Mouse (Mus musculus) bone marrow, adult 2 months (tissue): ENCODE measurements at regions not wholly inside any gene's neighbourhood (a gene's known extent, or its start where the extent isn't known, plus 50 kb on each side); places are given as distances from the start of the nearest gene placed in this dataset.
"Not testable (repeated sequence)": the region's sequence is repeated elsewhere in the genome, so short reads cannot be mapped to it uniquely, and the experiment has no call there.

Source experiments
- H3K27ac ChIP-seq: fragments of 200-500 bp; 2 replicates; pipeline ENCODE4 v1.5.1; 2012; ENCODE audit warnings: low read depth, mild to moderate bottlenecking, control low read depth, inconsistent platforms, low read length; ENCODE audit not compliant: control insufficient read depth, poor library complexity, insufficient read depth
- H3K4me1 ChIP-seq: fragments of 200-500 bp; 2 replicates; pipeline ENCODE4 v1.6.1; 2011; ENCODE audit warnings: low read length; ENCODE audit not compliant: control insufficient read depth, insufficient read depth
- H3K4me3 ChIP-seq: fragments of 200-500 bp; replicated peaks from 2 replicates; pipeline ENCODE3; 2011; ENCODE audit warnings: mild to moderate bottlenecking, low read depth, low read length, control low read depth; ENCODE audit not compliant: control insufficient read depth
- CTCF ChIP-seq: fragments of 200-500 bp; IDR thresholded peaks from 2 replicates; pipeline ENCODE4 v1.5.1; 2011; ENCODE audit warnings: low read length, control low read depth; ENCODE audit not compliant: control insufficient read depth, insufficient read depth
- POLR2A ChIP-seq: fragments of 200-500 bp; IDR thresholded peaks from 2 replicates; pipeline ENCODE4 v1.6.1; 2011; ENCODE audit warnings: low read depth, mild to moderate bottlenecking, control low read depth, low read length, borderline replicate concordance; ENCODE audit not compliant: control insufficient read depth
- WGBS: fragments of 180-500 bp; shearing (Covaris S2); methylation state at CpG from one replicate; pipeline ENCODE4 v1.1.7; 2018; 5-methylcytosine and 5-hydroxymethylcytosine counted together

DNA sequence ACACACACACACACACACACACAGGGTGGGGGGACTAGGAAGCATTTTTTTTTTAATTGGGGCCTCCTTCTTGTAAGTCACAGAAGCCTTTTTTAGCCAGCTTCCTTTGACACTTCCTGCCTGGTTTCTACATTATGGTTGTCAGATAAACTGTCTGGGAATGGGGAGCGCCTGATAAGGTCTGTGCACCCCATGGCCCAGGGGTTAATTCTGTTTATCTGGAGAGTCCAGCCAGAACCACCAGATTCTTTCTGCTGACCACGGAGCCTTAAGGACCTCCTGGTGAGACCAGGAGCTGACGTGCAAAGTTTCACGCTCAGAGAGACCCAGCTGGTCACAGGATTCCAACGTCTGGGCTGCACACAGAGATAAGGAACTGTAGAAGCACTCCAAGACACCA is 153.4 kb downstream of the Cand1 start:
- no peak for TF ChIP-seq CTCF
- no peak for TF ChIP-seq POLR2A
- 21% methylated on average over 5 of the region's 5 CpGs for WGBS
- no peak overlapping the region for H3K4me3 ChIP-seq
- H3K4me1 ChIP-seq = no peaks in the 10 kb centered on the region
- H3K27ac ChIP-seq = no peak overlapping the region

DNA sequence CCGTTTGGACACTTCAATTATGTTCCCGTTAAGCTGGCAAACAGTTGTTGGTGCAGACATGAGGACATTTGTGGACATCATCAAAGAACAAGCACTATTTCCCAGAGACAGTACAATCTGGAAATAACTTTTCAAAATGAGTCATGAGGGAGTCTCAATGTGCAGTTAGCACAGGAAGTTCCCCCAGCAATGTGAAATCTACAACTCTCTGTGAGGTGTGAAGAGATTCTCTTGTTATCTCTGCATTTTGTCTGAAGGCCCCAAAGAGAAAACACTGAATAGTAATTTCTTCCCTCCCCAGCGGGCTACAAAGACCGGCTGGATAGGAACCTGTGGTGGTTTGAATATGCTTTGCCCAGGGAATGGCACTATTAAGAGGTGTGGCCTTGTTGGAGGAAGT is 156.4 kb downstream of the Cand1 start:
- Histone ChIP-seq H3K4me3 (no peak overlapping the region), H3K4me1 (no peaks in the 10 kb centered on the region), H3K27ac (no peak overlapping the region)
- TF ChIP-seq CTCF (no peak), POLR2A (no peak)
- WGBS = 61% methylated on average over 4 of the region's 4 CpGs

DNA sequence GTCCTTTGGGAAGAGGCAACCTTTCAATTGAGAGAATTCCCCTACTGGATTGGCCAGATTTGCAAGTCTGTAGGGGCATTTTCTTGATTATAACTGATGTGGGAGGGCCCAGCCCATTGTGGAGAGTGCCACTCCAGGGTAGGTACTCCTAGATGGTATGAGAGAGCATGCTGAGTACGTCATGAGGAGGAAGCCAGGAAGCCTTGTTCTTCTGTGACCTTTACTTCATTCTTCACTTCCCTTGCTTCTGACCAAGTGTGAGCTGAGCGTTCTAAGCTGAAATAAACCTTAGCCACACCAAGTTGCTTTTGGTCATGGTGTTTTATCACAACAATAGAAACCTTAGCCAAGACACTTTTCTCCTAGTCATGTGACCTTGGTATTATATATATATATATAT is 157.0 kb downstream of the Cand1 start:
- H3K4me1 ChIP-seq = no peaks in the 10 kb centered on the region
- no peak for TF ChIP-seq CTCF
- WGBS = 67% methylated on average over 2 of the region's 2 CpGs

DNA sequence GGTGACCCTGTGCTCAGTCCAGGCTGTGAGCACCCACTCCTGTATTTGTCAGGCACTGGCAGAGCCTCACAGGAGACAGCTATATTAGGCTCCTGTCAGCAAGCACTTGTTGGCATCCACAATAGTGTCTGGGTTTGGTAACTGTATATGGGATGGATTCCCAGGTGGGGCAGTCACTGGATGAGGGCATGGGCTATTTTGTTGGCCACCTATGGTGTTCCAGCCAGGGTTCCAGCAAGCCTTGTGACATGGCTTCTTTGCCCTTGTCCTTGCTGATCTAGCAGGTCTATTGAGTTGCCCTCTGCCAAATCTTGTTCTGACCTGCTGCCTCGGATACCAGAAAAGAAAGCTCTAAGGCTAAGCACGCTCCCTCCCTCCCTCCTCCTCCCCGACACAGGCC is 158.1 kb downstream of the Cand1 start:
- not testable (repeated sequence) for H3K4me1 ChIP-seq
- WGBS = 80% methylated on average over 3 of the region's 3 CpGs

More for the DNA sequence above, 157.0 kb downstream of the Cand1 start:
- H3K27ac ChIP-seq = no peak overlapping the region
- H3K4me3 ChIP-seq = no peak overlapping the region

DNA sequence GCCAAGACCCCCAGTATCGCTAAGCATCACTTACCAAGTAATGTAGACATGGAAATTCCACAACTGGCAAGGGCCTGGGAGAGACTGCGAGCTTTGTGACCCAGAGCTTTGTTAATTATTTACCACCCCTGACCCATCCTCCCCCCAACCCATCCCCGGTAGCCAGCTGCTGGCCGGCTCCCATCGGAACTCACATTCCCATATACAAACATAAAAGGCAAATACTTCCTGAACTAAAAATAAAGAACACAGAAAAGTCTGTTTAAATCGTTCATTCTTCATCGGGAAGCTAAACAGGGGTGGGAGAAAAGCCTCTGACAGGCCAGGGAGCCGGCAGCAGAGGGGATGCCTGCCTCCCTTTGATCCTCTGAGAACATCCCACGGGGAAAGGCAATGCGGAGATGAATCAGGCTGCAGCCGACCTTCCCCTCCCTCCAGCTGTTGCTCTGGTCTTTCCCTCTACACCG is 163.7 kb downstream of the Cand1 start:
- Histone ChIP-seq H3K27ac (no peak overlapping the region), H3K4me1 (no peaks in the 10 kb centered on the region), H3K4me3 (no peak overlapping the region)
- TF ChIP-seq CTCF (no peak), POLR2A (no peak)
- WGBS = 79% methylated on average over 12 of the region's 12 CpGs

More for the DNA sequence above, 158.1 kb downstream of the Cand1 start:
- not testable (repeated sequence) for H3K4me3 ChIP-seq, H3K27ac ChIP-seq

DNA sequence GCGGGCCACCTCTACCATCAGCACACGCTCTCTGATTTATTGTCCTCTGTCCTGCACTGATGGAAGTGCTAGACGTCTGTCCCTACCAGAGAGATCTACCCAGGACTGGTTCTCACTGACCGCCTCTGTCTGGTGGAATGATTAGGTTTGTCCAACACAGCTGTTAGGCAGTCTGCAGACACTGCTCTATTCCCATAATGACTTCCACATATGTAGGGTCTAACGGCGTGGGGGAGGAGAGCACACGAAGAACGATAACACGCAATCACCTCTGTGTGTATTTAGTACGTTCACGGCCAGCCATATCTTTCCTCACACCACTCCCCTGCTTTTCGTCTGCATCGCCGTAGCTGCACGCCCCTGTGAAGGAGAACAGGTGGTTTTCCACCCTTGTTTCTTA is 165.0 kb downstream of the Cand1 start:
- Histone ChIP-seq H3K4me1 (no peaks in the 10 kb centered on the region), H3K27ac (no peak overlapping the region), H3K4me3 (no peak overlapping the region)
- 81% methylated on average over 15 of the region's 15 CpGs for WGBS
- TF ChIP-seq POLR2A (no peak), CTCF (no peak)

DNA sequence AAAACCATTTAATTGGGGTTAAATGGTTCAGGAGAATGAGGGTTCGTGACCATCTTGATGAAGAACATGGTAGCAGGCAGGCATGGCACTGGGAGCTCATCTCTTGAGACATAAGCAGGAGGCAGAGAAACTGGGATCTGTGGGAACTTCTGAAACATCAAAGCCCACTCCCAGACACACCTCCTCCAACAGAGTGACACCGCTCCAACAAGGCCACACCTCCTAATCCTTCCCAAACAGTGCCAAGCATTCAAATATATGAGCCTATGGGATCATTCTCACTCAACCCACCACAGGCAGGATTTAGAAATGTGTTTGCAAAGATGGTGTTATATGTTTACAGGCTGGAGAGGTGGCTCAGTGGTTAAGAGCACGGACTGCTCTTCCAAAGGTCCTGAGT is 165.9 kb downstream of the Cand1 start:
- no peaks in the 10 kb centered on the region for H3K4me1 ChIP-seq
- no peak overlapping the region for H3K27ac ChIP-seq
- 82% methylated on average over 3 of the region's 3 CpGs for WGBS
- H3K4me3 ChIP-seq = no peak overlapping the region
- no peak for TF ChIP-seq CTCF

DNA sequence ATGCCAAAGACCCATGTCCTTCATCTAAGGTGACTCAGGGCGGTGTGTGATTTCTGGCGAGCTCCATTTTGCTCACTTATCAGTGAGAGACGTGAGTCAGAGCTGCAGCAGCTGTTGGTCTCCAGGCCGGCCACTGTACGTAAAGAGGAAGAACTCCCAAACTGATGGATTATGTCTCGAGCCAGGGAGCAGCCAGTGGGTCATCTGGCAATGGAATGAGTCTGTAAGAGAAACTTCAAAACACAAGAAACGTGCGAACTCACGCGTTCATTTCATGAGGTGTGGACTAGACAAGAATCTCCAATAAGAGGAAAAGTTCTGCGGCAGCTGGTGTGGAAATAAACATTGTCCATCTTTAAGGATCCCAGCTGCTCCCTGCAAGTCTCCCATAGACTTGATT is 170.4 kb downstream of the Cand1 start:
- WGBS = 83% methylated on average over 11 of the region's 11 CpGs
- no peak overlapping the region for H3K27ac ChIP-seq
- H3K4me3 ChIP-seq = no peak overlapping the region
- no peak for TF ChIP-seq CTCF
- TF ChIP-seq POLR2A = no peak
- H3K4me1 ChIP-seq = no peaks in the 10 kb centered on the region; the same call in 1 of the 2 replicates

DNA sequence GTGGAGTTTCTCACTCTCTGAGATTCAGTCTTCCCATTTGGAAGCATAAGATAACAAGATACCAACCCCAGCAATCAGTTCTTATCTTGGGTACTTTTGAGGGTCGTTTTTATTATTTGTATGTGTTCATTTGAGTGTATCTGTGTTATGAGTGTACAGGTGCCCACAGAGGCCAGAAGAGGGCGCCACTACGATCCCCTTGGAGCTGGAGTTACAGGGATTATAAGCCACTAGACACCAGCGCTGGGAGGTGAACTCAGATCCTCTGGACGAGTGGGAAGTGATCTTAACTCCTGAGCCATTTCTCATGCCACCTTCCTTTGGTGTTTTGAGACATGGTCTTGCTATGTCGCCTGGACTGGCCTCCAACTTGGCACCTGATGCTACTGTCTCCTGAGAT is 172.0 kb downstream of the Cand1 start:
- Histone ChIP-seq H3K4me3 (no peak overlapping the region), H3K27ac (no peak overlapping the region), H3K4me1 (no peaks in the 10 kb centered on the region; the same call in 1 of the 2 replicates)
- WGBS = 77% methylated on average over 6 of the region's 6 CpGs
- TF ChIP-seq POLR2A (no peak), CTCF (no peak)

DNA sequence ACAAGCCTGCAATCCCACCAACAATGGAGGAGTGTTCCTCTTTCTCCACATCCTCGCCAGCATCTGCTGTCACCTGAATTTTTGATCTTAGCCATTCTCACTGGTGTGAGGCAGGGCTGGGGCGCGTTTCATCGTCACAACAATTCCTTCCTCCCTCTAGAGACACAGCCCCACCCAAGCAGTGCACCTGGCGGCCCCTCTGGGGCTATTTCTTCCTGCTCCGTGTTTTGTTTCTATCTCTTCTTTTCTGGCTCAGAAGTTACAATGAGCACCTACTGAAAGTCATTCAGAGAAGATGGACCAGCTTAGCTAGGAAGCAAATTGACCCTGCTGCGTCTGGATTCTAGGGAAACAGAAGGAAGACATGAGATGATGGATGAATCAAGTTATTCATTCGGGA is 172.5 kb downstream of the Cand1 start:
- TF ChIP-seq CTCF = no peak

More for the DNA sequence above, 172.5 kb downstream of the Cand1 start:
- H3K4me3 ChIP-seq = no peak overlapping the region
- H3K4me1 ChIP-seq = no peaks in the 10 kb centered on the region; the same call in 1 of the 2 replicates
- 89% methylated on average over 8 of the region's 8 CpGs for WGBS
- no peak overlapping the region for H3K27ac ChIP-seq
